Mouse (Mus musculus) adrenal gland, postnatal 4 days (tissue): ENCODE results near the gene Ubr4. TPM values are rescaled to one million over a fixed set of nuclear protein-coding genes. Genes with fewer than 3 reads are reported as not detected.
A peak's percentile ranks its signal among the peaks of the same experiment; 100 is the strongest.

Experiments
- DNase-seq, 2 experiments: peaks; one replicate each; pipeline ENCODE4 v3.0.0; 2021 to 2022; ENCODE audit warnings: low spot score in 2 of 2, mixed read lengths in 2 of 2
- microRNA-seq: library from miRNA; unstranded; fragments of <30 nt; microRNA quantifications from one replicate; pipeline ENCODE4 v1.2.0, GENCODE M21; 2021
- total RNA-seq, 2 experiments: library from RNA; stranded (reverse); gene quantifications; 2 replicates each; pipeline ENCODE4 v1.2.3; 2021

The Ubr4 gene
- total RNA-seq, 2 experiments from 2014 or later = 114 to 124 TPM

GRCm38 (mm10) chr4:139535127-139535695, 182.8 kb downstream of the Ubr4 start:
- peak in 1 of 2 experiments; percentile 7 for DNase-seq

- no peak for DNase-seq
Observed at GRCm38 (mm10) chr4:139535719-139536118, 183.3 kb downstream of the Ubr4 start.

GRCm38 (mm10) chr4:139536706-139537105, 184.3 kb downstream of the Ubr4 start:
- DNase-seq = no peak

Small RNA genes lying within 50 kb of the gene (microRNA-seq; reads per million reads assigned to microRNA genes)
- not detected for gene Gm24245
- gene Gm25732 = 1.1 reads per million

Other genes starting within 250 kb of the Ubr4 start
- 100 to 1,000 TPM; 352 to 357 TPM for gene Minos1, start 221.5 kb upstream of the Ubr4 start, total RNA-seq
- 100 to 1,000 TPM; 343 to 361 TPM for gene Capzb, start 159.7 kb upstream of the Ubr4 start, total RNA-seq
- gene Pqlc2, start 41.9 kb upstream of the Ubr4 start, total RNA-seq = 10 to 100 TPM in 1 of 2 experiments, 1 to 10 TPM in 1; 9.8 to 10.6 TPM
- gene Akr7a5, start 41.9 kb upstream of the Ubr4 start, total RNA-seq = 10 to 100 TPM; 63.6 to 67.5 TPM
- 10 to 100 TPM; 71.0 to 71.8 TPM for gene Mrto4, start within 50 bp of the Ubr4 start, total RNA-seq
- 10 to 100 TPM; 53.9 to 58.1 TPM for gene Emc1, start within 50 bp of the Ubr4 start, total RNA-seq
- 10 to 100 TPM; 17.6 to 17.8 TPM for gene Iffo2, start 177.9 kb downstream of the Ubr4 start, total RNA-seq